Mouse (Mus musculus) retina, postnatal 7 days (tissue): Measurements from ENCODE around the gene Fsd1.
A peak's percentile ranks its signal among the peaks of the same experiment; 100 is the strongest.

Source experiments
- DNase-seq: peaks from one replicate; pipeline ENCODE4 v3.0.0-alpha.2; 2012; ENCODE audit warnings: low read depth, low spot score

Fsd1 gene

DNA sequence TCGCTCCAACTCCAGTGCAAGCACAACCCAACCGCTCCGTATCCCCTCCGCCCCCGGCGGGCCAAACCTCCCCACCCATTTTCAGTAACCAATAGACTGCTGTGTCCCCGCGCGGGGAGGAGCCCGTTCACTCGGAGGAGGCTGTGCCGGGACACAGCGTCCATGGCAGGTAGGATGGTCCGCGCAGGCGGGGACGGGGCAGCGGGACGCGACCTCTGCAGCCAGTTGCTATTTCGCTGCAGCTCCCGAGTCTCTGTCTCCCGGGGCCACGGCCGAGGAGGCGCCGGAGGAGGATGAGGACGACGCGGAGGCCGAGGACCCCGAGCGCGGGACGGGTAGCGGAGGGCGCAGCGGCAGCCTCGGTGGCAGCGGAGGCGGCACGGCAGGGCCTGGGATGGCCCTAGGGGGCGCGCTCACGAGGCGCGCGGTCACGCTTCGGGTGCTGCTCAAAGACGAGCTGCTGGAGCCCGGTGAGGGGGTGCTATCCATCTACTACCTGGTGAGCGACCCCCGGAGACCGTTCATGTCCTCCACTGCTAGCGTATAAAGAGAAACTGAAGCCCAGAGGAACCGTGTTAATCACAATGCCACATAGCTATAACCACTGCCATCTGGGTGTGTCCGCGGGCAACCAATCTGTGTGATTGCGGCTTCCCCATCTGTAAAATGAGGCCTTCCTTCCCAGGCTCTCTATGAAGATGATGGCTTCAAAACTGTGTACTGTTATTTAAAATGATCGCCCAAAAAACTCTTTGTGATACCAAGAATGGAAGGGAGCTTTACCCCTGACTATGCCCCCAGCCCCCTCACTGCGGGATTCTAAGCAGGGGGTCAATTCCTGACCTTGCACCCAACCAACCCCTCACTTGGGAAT, 23.0 kb downstream of the Fsd1 start:
- peak; percentile 69 for DNase-seq

GRCm38 (mm10) chr17:56009962-56010240, 23.6 kb downstream of the Fsd1 start:
- DNase-seq, result no peak

DNA sequence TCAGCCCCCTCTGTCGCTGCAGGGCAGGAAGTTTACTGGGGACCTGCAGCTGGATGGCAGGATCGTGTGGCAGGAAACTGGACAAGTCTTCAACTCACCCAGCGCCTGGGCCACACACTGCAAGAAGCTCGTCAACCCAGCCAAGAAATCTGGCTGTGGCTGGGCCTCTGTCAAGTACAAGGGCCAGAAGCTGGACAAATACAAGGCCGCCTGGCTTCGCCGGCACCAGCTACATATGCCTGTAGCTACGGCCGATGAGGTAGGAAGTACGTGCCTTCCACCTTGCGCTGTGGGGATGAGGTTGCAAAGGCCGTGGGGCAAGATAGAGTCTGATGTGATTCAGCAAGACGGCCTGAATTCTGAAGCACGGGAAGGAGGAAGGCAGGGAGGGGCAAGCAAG, 23.9 kb downstream of the Fsd1 start:
- DNase-seq, result no peak

DNA sequence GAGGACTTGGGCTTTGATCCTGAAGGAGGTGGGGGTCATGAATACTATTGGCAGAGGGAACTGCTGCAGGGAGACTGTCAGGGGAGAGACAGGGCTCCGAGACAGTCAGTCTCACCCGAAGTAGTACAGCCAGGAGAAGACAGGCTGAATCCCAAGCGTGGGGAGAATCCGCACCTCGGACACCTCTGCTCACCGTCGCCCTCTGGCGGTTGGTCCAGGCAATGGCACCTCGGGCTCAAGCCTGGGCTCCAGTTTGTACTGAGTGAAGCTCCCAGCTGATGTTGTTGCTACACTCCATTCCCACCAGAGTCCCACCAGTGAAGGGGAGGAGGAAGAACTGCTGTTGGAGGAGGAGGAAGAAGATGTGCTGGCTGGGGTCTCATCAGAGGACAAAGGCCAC, 24.4 kb downstream of the Fsd1 start:
- peak; percentile 40 for DNase-seq

DNA sequence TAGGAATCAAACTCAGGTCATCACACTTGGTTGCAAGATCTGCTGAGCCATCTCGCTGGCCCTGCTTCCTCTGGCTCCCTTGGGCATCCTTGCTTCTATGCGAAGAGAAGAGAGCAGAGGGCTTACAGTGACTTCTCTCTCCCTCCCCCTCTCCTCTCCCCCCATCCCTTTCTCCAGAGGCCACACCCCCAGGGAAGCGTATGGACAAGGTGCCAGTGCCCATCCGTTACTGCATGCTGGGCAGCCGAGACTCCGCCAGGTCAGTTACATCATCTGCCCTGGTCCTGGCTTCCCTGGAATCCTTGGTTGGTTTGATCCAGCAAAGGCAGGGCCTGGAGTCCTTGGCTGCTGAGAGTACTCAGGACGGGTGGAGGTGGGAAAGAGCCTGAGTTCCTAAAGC, 25.1 kb downstream of the Fsd1 start:
- DNase-seq, result no peak

- DNase-seq, result no peak
Measured at GRCm38 (mm10) chr17:56015293-56015692, 29.0 kb downstream of the Fsd1 start.

GRCm38 (mm10) chr17:56016382-56016781, 30.1 kb downstream of the Fsd1 start:
- DNase-seq, result no peak

DNA sequence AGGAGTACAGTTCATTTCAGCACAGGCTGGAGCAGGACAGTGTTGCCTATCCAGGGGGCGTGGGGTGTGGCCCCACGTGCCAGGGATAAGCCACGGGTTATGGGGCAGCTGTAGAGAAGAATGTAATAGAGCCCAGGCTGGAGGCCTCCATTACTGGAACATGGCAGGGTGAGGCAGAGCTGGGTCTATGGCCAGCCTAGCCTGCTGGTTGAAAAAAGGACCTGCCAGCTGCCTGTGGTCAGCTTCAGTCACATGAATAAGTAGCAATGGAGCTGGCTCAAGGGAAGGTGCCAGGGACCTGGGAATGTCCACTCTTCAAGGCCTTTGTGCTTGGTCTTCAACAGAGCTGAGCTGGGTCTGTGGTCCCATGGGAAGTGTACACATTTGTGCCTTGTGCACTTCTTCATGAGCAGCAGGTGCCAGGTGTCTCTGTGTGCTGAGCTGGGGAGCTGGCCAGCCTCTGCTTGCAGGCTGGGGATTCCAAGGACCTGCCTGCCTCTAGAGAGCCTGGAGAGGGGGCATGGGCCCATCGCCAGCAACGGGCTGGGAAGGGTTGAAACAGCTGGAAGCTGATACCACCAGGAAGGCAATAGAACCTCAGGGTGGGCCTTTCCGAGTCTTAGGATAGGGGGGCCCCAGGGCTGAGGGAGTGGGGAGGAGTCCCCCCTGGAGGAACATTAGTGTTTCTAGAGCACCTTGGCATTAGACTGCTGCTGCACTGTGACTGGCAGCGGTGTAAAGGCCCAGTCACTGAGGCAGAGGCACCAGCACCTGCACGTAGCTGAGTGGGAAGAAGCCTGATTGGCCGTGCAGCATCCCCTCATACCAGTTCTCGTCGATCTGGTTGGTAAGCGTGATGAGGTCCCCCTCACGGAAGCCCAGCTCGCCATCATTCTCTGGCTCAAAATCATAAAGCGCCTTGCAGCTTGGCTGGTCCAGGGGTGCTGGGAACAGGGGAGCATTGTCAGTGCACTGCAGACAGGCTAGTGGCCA, 30.8 kb downstream of the Fsd1 start:
- DNase-seq, result no peak

- DNase-seq, result no peak
Measured at GRCm38 (mm10) chr17:56017848-56018247, 31.5 kb downstream of the Fsd1 start.

- DNase-seq, result no peak
Measured at GRCm38 (mm10) chr17:56018347-56019131, 32.2 kb downstream of the Fsd1 start.

DNA sequence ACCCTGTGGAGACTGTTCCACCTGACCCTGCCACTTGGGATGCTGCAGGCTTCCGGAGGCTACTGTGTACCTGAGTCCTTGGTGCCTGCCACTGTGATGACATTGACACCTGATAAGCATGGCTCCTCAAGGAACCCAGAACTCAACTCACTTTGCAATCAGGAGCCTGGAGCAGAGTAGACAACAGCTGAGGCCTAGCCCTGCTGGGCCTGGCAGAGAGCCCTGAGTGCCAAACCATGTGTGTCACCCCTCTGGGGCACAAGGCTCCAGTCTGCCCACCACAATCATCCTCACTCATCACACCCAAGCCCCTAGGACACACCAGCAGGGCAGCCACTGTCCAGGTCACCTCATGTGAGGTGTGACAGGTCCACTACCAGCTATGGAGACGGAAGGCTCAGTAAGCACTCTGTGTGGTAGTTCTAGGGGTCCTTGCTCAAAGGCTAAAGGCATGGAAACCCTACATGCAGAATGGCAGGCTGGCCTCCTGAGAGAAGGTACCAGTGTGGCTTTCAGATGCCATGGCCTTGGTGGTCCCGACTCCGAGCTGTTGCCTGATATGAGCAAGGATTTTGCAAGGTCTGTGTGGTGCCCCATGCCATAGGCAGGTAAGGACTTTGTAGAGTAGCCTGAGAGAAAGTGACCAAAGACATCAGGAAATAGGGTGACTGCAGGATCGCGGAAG, 34.2 kb downstream of the Fsd1 start:
- no peak for DNase-seq

GRCm38 (mm10) chr17:56021161-56021910, 35.0 kb downstream of the Fsd1 start:
- DNase-seq, result no peak

GRCm38 (mm10) chr17:56022131-56022988, 36.1 kb downstream of the Fsd1 start:
- DNase-seq, result no peak

DNA sequence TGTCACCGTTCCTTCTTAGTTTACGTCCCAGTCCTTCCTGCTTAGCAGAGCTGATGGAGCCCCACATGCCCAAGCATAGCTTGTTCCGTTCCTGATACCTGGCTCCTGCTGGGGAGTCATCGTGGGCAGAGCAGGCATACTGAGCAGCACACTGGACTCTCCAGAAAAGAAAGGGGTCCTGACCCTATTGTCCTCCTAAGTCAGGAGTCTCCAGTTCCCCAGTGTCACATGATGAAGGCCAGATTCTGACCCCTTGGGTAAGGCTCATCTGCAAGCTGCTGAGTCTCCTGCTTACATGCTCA, 36.6 kb downstream of the Fsd1 start:
- no peak for DNase-seq

DNA sequence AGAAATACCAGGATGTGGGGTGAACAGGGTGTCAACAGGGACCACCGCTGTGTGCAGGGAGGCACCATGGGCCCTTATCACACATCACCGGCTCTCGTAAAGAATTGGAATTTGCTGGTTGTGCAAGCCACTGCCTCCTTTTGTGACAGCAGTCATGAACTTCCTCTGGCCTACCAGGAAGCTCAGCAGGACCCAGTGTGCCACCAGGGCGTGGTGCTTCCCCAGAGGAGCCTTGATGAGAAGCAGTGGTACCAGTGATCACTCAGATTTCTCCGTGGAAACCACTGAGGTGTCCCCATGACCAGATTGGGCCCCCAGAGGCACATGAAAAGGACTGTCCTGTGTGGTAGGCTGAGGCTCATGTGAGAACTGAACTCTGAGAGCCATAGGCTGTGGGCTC, 37.1 kb downstream of the Fsd1 start:
- DNase-seq, result no peak

DNA sequence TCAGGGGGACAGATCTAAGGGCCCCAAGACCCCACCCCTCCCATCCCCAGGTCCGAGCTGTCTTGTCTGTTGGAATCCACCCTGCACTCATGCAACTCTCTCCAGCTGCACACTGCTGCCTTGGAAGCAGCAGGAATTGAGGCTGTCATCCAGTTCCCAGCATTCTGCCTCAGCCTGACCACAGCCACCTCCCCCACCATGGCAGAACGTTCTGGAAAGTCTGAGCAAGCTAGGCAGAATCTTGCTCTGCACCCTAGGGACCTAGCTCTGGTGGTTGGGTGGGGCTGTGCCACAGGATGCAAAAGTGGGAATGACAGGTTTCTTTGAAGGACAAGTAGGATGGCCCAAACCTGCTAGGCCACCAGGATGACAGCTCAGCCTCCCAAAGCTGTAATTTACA, 38.2 kb downstream of the Fsd1 start:
- no peak for DNase-seq

GRCm38 (mm10) chr17:56024931-56025330, 38.6 kb downstream of the Fsd1 start:
- no peak for DNase-seq

DNA sequence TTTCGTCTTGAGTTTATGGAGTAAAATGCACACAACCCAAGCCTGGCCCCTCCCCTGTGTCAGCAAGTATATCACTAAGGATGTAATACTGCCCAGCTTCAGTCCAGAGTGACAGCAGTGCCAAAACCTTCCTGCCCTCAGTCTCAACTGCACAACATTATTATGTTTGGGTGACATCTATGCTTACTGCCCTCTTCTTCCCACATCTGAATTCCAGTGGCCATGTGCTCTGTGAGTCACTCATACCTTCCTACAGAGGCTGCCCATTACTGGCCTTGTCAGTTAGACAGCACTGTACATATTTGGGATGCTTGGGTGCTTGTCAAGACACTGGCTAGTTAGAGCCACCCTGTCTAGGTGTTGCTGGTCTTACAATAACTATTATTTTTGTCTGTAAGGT, 40.0 kb downstream of the Fsd1 start:
- DNase-seq, result no peak

DNA sequence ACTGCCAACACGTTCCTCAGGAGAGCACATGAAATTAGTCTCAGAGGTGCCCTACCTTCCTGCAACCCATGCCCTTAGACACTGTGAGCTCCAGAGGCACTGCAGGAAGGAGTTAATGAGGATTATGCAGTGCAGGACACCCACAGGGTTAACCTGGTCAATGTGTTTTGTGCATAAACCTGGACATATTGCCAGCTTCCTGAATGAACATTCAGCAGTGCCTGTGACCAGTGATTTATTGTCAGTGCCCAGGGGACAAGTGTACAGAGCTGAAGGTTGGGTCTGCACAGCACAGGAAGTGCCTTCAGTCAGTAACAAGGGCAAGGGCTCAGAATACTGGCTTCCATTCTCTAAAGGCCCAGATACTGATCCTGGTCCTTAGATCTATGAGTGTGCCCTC, 40.6 kb downstream of the Fsd1 start:
- no peak for DNase-seq
